Mouse (Mus musculus) kidney, adult 2 months (tissue): ENCODE data around the gene Galnt12.

Experiments
- CTCF ChIP-seq: fragments of 200-500 bp; conservative IDR thresholded peaks from 2 replicates; pipeline ENCODE4 v1.5.1; 2011; ENCODE audit warnings: low read depth, mild to moderate bottlenecking, control low read depth, low read length, moderate library complexity, mixed read lengths; ENCODE audit not compliant: insufficient read depth, insufficient read length
- POLR2A ChIP-seq: fragments of 200-500 bp; IDR thresholded peaks from one replicate; pipeline ENCODE4 v1.6.1; 2011; ENCODE audit warnings: low read depth, low read length, control low read depth

DNA sequence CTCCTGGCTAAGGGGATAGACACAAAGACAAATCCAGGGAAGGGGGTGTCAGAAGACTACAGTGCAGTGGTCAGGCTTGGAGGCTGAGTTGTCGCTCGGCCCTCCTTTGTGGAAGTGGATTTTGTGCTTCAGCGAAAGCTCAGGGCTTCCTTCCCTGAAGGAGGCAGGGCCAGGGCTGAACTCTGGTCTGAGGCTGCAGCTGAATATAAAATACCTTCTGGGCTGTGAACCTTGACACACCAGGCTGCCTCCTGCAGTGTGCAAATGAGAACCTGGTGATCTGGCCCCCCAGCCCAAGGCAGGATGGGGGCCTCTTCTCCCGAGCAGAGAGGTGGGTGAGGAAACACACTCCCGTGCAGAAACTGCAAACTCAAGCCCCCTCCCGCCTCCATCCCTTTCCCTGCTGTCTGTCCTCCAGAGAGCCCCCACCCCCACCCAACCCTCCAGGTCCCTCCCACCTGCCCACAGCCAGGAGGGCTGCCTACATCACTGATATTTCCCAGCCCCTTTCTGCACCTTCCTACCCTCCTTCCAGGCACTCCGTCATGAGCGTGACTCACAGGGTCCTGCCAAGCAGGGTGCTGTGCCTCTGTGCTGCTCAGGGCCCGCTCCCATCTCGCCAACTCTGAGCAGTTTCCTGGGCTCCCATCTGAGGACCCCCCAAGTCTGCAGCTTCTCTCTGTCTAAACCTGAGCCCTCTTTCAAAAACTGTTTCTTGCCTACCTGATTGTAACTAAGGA, 40.9 kb upstream of the Galnt12 start:
- TF ChIP-seq POLR2A (peak; percentile 30), CTCF (no peak)
